Mouse (Mus musculus) olfactory bulb, adult 2 months (tissue): ENCODE data around the gene Irf7.

Experiments used
- CTCF ChIP-seq: fragments of 200-500 bp; IDR thresholded peaks from 2 replicates; pipeline ENCODE4 v1.5.1; 2012; ENCODE audit warnings: low read depth, mild to moderate bottlenecking, low read length, moderate library complexity; ENCODE audit not compliant: insufficient read depth
- POLR2A ChIP-seq: fragments of 200-500 bp; IDR thresholded peaks from 2 replicates; pipeline ENCODE4 v1.6.1; 2012; ENCODE audit warnings: mild to moderate bottlenecking, low read depth, low read length, moderate library complexity; ENCODE audit not compliant: insufficient read depth

- TF ChIP-seq CTCF (no peak), POLR2A (no peak)
These were observed 4.3 kb upstream of the Irf7 start for GRCm38 (mm10) chr7:141270631-141271030.
